7 mouse cellular contexts compared by ENCODE assay signal in genomic region chr16:50430515-50430877, GRCm38 (mm10). TPM values are rescaled to one million over a fixed set of nuclear protein-coding genes. Genes with fewer than 3 reads are reported as not detected.
DNase-seq lines count a peak whose midpoint lies in the region; ATAC-seq and TF ChIP-seq lines count a peak whose summit lies in the region.

No protein-coding gene starts in this region.

- H3K27ac ChIP-seq in lung, postnatal 0 days (ENCODE audit: low read length), result no peak overlapping the region
- 0 out of 2 replicates have a peak overlapping the region, but pooled peaks have one; percentile 41 for H3K27ac ChIP-seq in forebrain, embryonic 14.5 days (ENCODE audit: low read depth, low read length)
- H3K27ac ChIP-seq in liver, postnatal 0 days (ENCODE audit: low read depth), result no peak overlapping the region; the same call in 1 of the 2 replicates

- peak; percentile 32 for DNase-seq in lung, postnatal 0 days (ENCODE audit: low spot score)
- no peak for DNase-seq in lung, postnatal 10 days
- DNase-seq in forebrain, embryonic 14.5 days (ENCODE audit: low spot score), result peak; percentile 57
- DNase-seq in liver, postnatal 0 days, result peak; percentile 19
- DNase-seq in cerebellum, postnatal 36 days, result no peak
- no peak for DNase-seq in adrenal gland, postnatal 25 days

- no peak for ATAC-seq in lung, postnatal 0 days
- peak; percentile 2 for ATAC-seq in activated CD4-positive, CD25-positive, alpha-beta regulatory T cell, adult 4 months
- ATAC-seq in forebrain, embryonic 14.5 days, result no peak
- ATAC-seq in liver, postnatal 0 days, result no peak

- WGBS in lung, postnatal 0 days, result 0% methylated on average over 12 of the region's 12 CpGs
- under 1% methylated on average over 12 of the region's 12 CpGs for WGBS in forebrain, embryonic 14.5 days
- under 1% methylated on average over 12 of the region's 12 CpGs for WGBS in liver, postnatal 0 days (ENCODE audit: insufficient replicate concordance)

- H3K4me1 ChIP-seq in lung, postnatal 0 days (ENCODE audit: insufficient read depth, low read depth, low read length), result no peaks in the 10 kb centered on the region
- H3K4me1 ChIP-seq in forebrain, embryonic 14.5 days (ENCODE audit: control insufficient read depth, insufficient read depth, low read length), result no peaks in the 10 kb centered on the region
- peaks cover 6% of the 10 kb centered on the region; the same call in 1 of the 2 replicates for H3K4me1 ChIP-seq in liver, postnatal 0 days (ENCODE audit: insufficient read depth)

- TF ChIP-seq EP300 in lung, postnatal 0 days (IDR thresholded peaks at IDR 0.05), result no peak
- no peak for TF ChIP-seq EP300 in liver, postnatal 0 days (IDR thresholded peaks at IDR 0.05; ENCODE audit: low read depth)

- no peaks in the 10 kb centered on the region for H3K36me3 ChIP-seq in lung, postnatal 0 days (ENCODE audit: insufficient read depth, low read length)
- no peaks in the 10 kb centered on the region for H3K36me3 ChIP-seq in forebrain, embryonic 14.5 days (ENCODE audit: control insufficient read depth, insufficient read depth, low read length)
- H3K36me3 ChIP-seq in liver, postnatal 0 days (replicated peaks; ENCODE audit: insufficient read depth, low read length), result no peaks in the 10 kb centered on the region

- peak overlapping the region; percentile 88 for H3K4me3 ChIP-seq in lung, postnatal 0 days (ENCODE audit: low read depth, low read length)
- peak overlapping the region; percentile 93 for H3K4me3 ChIP-seq in forebrain, embryonic 14.5 days (ENCODE audit: low read depth, low read length)
- peak overlapping the region; percentile 89 for H3K4me3 ChIP-seq in liver, postnatal 0 days (ENCODE audit: low read depth, low read length)

- peak overlapping the region; percentile 62; the same call in 1 of the 2 replicates for H3K9ac ChIP-seq in lung, postnatal 0 days (replicated peaks; ENCODE audit: low read depth)
- H3K9ac ChIP-seq in forebrain, embryonic 14.5 days (ENCODE audit: low read length), result peak overlapping the region; percentile 91
- peak overlapping the region; percentile 75 for H3K9ac ChIP-seq in liver, postnatal 0 days (replicated peaks)

- no peak for TF ChIP-seq CTCF in lung, postnatal 0 days (IDR thresholded peaks at IDR 0.05)
- TF ChIP-seq CTCF in liver, postnatal 0 days (IDR thresholded peaks at IDR 0.05; ENCODE audit: low read depth), result no peak

- no peaks in the 10 kb centered on the region for H3K27me3 ChIP-seq in lung, postnatal 0 days (replicated peaks; ENCODE audit: insufficient read depth, low read length)
- no peaks in the 10 kb centered on the region for H3K27me3 ChIP-seq in forebrain, embryonic 14.5 days (replicated peaks; ENCODE audit: control insufficient read depth, insufficient read depth, low read length)
- no peaks in the 10 kb centered on the region for H3K27me3 ChIP-seq in liver, postnatal 0 days (ENCODE audit: insufficient read depth, low read length)

- peak overlapping the region; percentile 100 for H3K4me2 ChIP-seq in lung, postnatal 0 days (replicated peaks; ENCODE audit: low read depth, low read length)
- H3K4me2 ChIP-seq in forebrain, embryonic 14.5 days (ENCODE audit: low read length), result peak overlapping the region; percentile 96
- H3K4me2 ChIP-seq in liver, postnatal 0 days (ENCODE audit: low read depth, low read length), result peak overlapping the region; percentile 100

- no peaks in the 10 kb centered on the region for H3K9me3 ChIP-seq in lung, postnatal 0 days (ENCODE audit: low read length)
- no peaks in the 10 kb centered on the region for H3K9me3 ChIP-seq in forebrain, embryonic 14.5 days (replicated peaks; ENCODE audit: control insufficient read depth, low read length)
- no peaks in the 10 kb centered on the region for H3K9me3 ChIP-seq in liver, postnatal 0 days (ENCODE audit: low read length)

RNA-seq across cellular contexts. Expression of gene Bbx, which starts 1.7 kb away (rescaled TPM):
- polyA plus RNA-seq in lung, postnatal 0 days (2015; fragmentation: Nextera tagmentation; extraction: Ambion mirVana), result 25.2 and 30.0 TPM in 2 replicates
- 10 to 100 TPM; 37.7 to 43.7 TPM for polyA plus RNA-seq in activated CD4-positive, CD25-positive, alpha-beta regulatory T cell, adult 4 months (2017; shearing (Covaris generic))
- 11.9 and 15.9 TPM in 2 replicates for polyA plus RNA-seq in forebrain, embryonic 14.5 days (2014; fragmentation: Nextera tagmentation; extraction: Ambion mirVana)
- 6.5 and 7.9 TPM in 2 replicates for polyA plus RNA-seq in liver, postnatal 0 days (2015; fragmentation: Nextera tagmentation; extraction: Ambion mirVana)
- 35.0 and 46.2 TPM in 2 replicates for total RNA-seq in adrenal gland, postnatal 25 days (2021)

Comparison
In these comparisons a context has a peak if more than half of its experiments do, and no peak if none do; other contexts are left out.
1. DNase-seq: peak in lung, postnatal 0 days (single experiment), forebrain, embryonic 14.5 days (single experiment) and liver, postnatal 0 days (single experiment); none in lung, postnatal 10 days (single experiment), cerebellum, postnatal 36 days (0 of 2) and adrenal gland, postnatal 25 days (single experiment).
2. Peak in every context shown above with its lines, with median percentiles within 50 percentile points of each other: H3K4me2 ChIP-seq, H3K4me3 ChIP-seq and H3K9ac ChIP-seq.